Mouse (Mus musculus): Measurements from ENCODE around the gene Cd79b. TPM values are rescaled to one million over a fixed set of nuclear protein-coding genes. Genes with fewer than 3 reads are reported as not detected.

Gene Cd79b
- polyA plus RNA-seq, 1 experiment from 2014 or later, result 0.95 TPM

DNA sequence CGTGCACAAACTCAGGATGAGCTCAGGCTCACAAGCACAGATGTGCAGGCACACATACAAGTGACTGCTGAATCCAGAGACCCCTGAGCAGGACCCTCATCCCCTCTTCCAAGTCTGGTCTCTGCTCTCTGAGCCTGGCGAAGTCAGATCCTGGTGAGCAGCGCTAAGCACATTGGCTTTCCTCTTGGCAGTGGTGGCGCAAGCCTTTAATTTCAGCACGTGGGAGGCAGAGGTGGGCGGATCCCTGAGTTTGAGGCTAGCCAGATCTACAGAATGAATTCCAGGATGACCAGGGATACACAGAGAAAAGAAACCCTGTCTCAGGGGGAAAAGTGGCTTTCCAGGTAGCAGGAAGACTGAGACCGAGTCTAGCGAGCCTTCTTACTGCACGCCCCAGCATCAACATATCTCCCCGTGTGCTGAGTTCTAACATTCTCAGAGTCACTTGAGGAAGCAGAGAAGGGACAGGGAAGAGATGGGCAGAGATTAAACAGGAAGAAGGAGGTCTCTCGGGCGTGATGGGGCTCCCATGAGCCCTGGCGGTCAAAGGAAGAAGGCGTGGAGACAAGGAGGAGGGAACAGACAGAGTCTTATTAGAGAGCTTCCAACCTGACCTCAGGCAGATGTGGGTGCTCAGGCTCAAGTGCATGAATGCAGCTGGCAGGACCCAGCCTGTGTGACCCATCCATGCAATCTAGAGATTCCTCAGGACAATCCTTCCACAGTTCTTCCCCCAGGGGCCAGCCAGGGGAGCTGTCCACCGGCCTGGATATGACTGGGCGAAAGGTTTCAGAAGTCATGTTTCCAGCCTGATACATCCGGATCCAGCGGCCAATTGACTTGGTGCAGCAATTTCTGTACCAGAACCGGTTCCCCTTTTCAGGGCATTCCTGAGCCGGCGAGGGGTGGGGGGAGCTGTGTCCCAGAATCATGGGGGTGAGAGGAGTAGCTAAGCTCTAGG lies 4.1 kb upstream of the Cd79b start:
- H3K4me1 ChIP-seq (replicated peaks), result peaks cover 9% of the 10 kb centered on the region
- ATAC-seq (ENCODE audit: insufficient number of reproducible peaks, low FRiP score), result no peak

DNA sequence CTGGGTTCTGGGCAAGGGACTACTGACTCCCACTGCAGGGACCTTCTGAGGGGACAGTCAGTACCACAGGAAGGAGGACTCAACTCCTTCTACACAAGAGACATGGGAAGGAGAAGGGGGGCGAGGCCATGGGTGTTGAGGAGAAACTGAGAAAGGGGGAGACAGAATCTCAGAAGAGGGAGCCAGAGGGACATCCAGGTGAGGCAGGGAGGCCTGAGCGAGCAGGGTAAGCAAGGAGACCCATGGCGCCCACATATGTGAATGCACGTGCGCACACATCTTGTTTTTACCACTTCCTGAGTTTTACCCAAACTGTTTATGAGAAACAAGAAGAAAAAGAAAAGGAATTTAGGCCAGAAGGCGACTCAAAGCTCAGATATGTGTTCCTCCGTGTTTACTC lies 3.2 kb upstream of the Cd79b start:
- H3K9ac ChIP-seq, result no peak overlapping the region
- H3K4me3 ChIP-seq, result no peak overlapping the region
- H3K27me3 ChIP-seq (replicated peaks), result no peaks in the 10 kb centered on the region
- H3K36me3 ChIP-seq, result no peaks in the 10 kb centered on the region
- H3K4me2 ChIP-seq, result no peak overlapping the region
- ATAC-seq (ENCODE audit: insufficient number of reproducible peaks, low FRiP score), result no peak
- no peak overlapping the region for H3K27ac ChIP-seq (ENCODE audit: poor library complexity, severe bottlenecking)
- peaks cover 14% of the 10 kb centered on the region for H3K4me1 ChIP-seq (replicated peaks)
- 79% methylated on average over 7 of the region's 7 CpGs for WGBS
- H3K9me3 ChIP-seq (replicated peaks), result no peaks in the 10 kb centered on the region

More for the DNA sequence above, 4.1 kb upstream of the Cd79b start:
- Histone ChIP-seq H3K9me3 (replicated peaks) (no peaks in the 10 kb centered on the region), H3K36me3 (no peaks in the 10 kb centered on the region), H3K27me3 (replicated peaks) (no peaks in the 10 kb centered on the region), H3K4me3 (no peak overlapping the region), H3K9ac (no peak overlapping the region), H3K4me2 (no peak overlapping the region), H3K27ac (ENCODE audit: poor library complexity, severe bottlenecking) (no peak overlapping the region)
- WGBS, result 61% methylated on average over 21 of the region's 21 CpGs

- H3K4me3 ChIP-seq, result no peak overlapping the region
- H3K9me3 ChIP-seq (replicated peaks), result no peaks in the 10 kb centered on the region
- H3K36me3 ChIP-seq, result no peaks in the 10 kb centered on the region
- H3K27ac ChIP-seq (ENCODE audit: poor library complexity, severe bottlenecking), result no peak overlapping the region
- H3K4me2 ChIP-seq, result no peak overlapping the region
- WGBS, result 77% methylated on average over 1 of the region's 1 CpGs
- peaks cover 14% of the 10 kb centered on the region for H3K4me1 ChIP-seq (replicated peaks)
- no peak overlapping the region for H3K9ac ChIP-seq
- ATAC-seq (ENCODE audit: insufficient number of reproducible peaks, low FRiP score), result no peak
- no peaks in the 10 kb centered on the region for H3K27me3 ChIP-seq (replicated peaks)
These were observed 1.9 kb upstream of the Cd79b start for GRCm38 (mm10) chr11:106316416-106316815.

DNA sequence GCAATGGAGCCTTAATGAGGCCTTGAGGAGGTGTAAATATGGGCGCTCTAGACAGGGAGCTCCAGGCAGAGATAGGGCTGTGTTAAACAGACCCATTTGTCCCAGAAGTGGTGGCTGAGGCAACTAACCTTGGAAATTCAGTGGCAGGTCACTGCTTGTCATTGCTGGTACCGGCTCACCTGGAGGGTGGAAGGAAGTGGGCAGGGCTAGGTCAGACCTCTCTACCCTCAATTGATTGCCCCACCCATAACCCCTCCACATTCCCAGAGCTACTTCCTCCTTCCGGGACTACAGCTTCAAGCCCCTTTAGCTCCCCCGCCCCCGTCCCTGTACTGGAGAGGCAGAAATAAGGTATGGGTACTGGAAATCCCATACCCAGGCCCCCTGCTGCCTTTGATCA lies 1.0 kb downstream of the Cd79b start:
- Histone ChIP-seq H3K9ac (no peak overlapping the region), H3K9me3 (replicated peaks) (no peaks in the 10 kb centered on the region), H3K4me1 (replicated peaks) (peaks cover 9% of the 10 kb centered on the region), H3K4me2 (no peak overlapping the region), H3K36me3 (no peaks in the 10 kb centered on the region), H3K27ac (ENCODE audit: poor library complexity, severe bottlenecking) (no peak overlapping the region), H3K27me3 (replicated peaks) (no peaks in the 10 kb centered on the region), H3K4me3 (no peak overlapping the region)
- no peak for ATAC-seq (ENCODE audit: insufficient number of reproducible peaks, low FRiP score)
- WGBS, result 62% methylated on average over 5 of the region's 5 CpGs

DNA sequence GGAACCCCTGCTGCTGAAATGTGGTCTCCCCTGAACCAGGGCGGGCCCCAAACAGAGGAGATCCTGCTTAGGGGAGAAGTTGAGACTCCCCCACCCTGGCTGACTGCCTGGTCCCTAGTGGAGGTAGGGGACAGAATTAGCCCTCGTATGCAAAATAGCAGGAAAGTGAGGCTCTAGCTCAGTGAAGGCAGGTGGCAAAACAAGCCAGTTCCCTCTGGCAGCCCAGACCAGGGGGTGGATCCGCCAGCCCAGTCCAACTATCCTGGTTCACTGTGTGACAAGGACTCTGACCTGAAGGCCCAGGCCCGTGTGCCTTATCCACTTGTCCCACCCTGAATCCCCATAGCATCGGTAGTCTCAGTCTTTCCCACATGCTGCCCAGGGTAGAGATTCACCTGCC lies 4.4 kb downstream of the Cd79b start:
- no peak for ATAC-seq (ENCODE audit: insufficient number of reproducible peaks, low FRiP score)
- Histone ChIP-seq H3K4me2 (no peak overlapping the region), H3K9ac (no peak overlapping the region), H3K27ac (ENCODE audit: poor library complexity, severe bottlenecking) (no peak overlapping the region), H3K36me3 (no peaks in the 10 kb centered on the region), H3K4me1 (replicated peaks) (peaks cover 6% of the 10 kb centered on the region; the same call in 1 of the 2 replicates), H3K27me3 (replicated peaks) (no peaks in the 10 kb centered on the region), H3K9me3 (replicated peaks) (no peaks in the 10 kb centered on the region), H3K4me3 (no peak overlapping the region)
- WGBS, result 63% methylated on average over 5 of the region's 5 CpGs

GRCm38 (mm10) chr11:106308162-106308561 lies 6.4 kb downstream of the Cd79b start:
- WGBS, result 85% methylated on average over 11 of the region's 11 CpGs
- no peaks in the 10 kb centered on the region for H3K4me1 ChIP-seq (replicated peaks)
- no peaks in the 10 kb centered on the region for H3K27me3 ChIP-seq (replicated peaks)
- H3K4me3 ChIP-seq, result no peak overlapping the region
- H3K4me2 ChIP-seq, result no peak overlapping the region
- no peaks in the 10 kb centered on the region for H3K9me3 ChIP-seq (replicated peaks)
- no peaks in the 10 kb centered on the region for H3K36me3 ChIP-seq
- no peak for ATAC-seq (ENCODE audit: insufficient number of reproducible peaks, low FRiP score)
- H3K9ac ChIP-seq, result no peak overlapping the region
- no peak overlapping the region for H3K27ac ChIP-seq (ENCODE audit: poor library complexity, severe bottlenecking)

GRCm38 (mm10) chr11:106307432-106307831 lies 7.1 kb downstream of the Cd79b start:
- WGBS, result 64% methylated on average over 5 of the region's 5 CpGs
- H3K27ac ChIP-seq (ENCODE audit: poor library complexity, severe bottlenecking), result no peak overlapping the region
- H3K9me3 ChIP-seq (replicated peaks), result no peaks in the 10 kb centered on the region

DNA sequence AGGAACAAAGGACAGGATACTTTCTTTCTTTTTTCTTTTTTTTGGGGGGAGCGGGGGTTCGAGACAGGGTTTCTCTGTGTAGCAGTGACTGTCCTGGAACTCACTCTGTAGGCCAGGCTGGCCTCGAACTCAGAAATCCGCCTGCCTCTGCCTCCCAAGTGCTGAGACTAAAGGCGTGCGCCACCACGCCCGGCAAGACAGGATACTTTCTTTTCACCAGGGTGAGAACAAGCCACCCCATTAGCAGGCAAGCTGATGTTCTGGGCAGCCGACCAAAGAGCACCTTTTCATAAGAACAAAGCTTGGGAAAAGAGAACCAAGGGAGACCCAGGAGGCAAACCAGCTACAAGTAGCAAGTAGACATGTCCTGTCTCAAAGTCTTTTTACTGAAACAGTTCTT lies 7.8 kb downstream of the Cd79b start:
- ATAC-seq (ENCODE audit: insufficient number of reproducible peaks, low FRiP score), result no peak
- Histone ChIP-seq H3K4me2 (no peak overlapping the region), H3K9ac (no peak overlapping the region), H3K27ac (ENCODE audit: poor library complexity, severe bottlenecking) (no peak overlapping the region), H3K9me3 (replicated peaks) (no peaks in the 10 kb centered on the region), H3K4me3 (no peak overlapping the region), H3K27me3 (replicated peaks) (no peaks in the 10 kb centered on the region), H3K36me3 (no peaks in the 10 kb centered on the region), H3K4me1 (replicated peaks) (no peaks in the 10 kb centered on the region)
- 80% methylated on average over 9 of the region's 9 CpGs for WGBS

More at GRCm38 (mm10) chr11:106307432-106307831, 7.1 kb downstream of the Cd79b start:
- H3K9ac ChIP-seq, result no peak overlapping the region
- H3K4me1 ChIP-seq (replicated peaks), result no peaks in the 10 kb centered on the region
- H3K27me3 ChIP-seq (replicated peaks), result no peaks in the 10 kb centered on the region
- ATAC-seq (ENCODE audit: insufficient number of reproducible peaks, low FRiP score), result no peak
- no peak overlapping the region for H3K4me3 ChIP-seq
- no peak overlapping the region for H3K4me2 ChIP-seq
- no peaks in the 10 kb centered on the region for H3K36me3 ChIP-seq

GRCm38 (mm10) chr11:106306065-106306385 lies 8.5 kb downstream of the Cd79b start:
- Histone ChIP-seq H3K4me1 (replicated peaks) (no peaks in the 10 kb centered on the region), H3K4me2 (no peak overlapping the region), H3K4me3 (no peak overlapping the region), H3K9ac (no peak overlapping the region), H3K36me3 (no peaks in the 10 kb centered on the region), H3K27ac (ENCODE audit: poor library complexity, severe bottlenecking) (no peak overlapping the region), H3K27me3 (replicated peaks) (no peaks in the 10 kb centered on the region), H3K9me3 (replicated peaks) (no peaks in the 10 kb centered on the region)
- no peak for ATAC-seq (ENCODE audit: insufficient number of reproducible peaks, low FRiP score)
- 85% methylated on average over 3 of the region's 3 CpGs for WGBS

GRCm38 (mm10) chr11:106305348-106306064 lies 9.1 kb downstream of the Cd79b start:
- no peaks in the 10 kb centered on the region for H3K4me1 ChIP-seq (replicated peaks)
- no peaks in the 10 kb centered on the region for H3K36me3 ChIP-seq
- WGBS, result 84% methylated on average over 10 of the region's 10 CpGs
- H3K4me3 ChIP-seq, result no peak overlapping the region
- H3K27ac ChIP-seq (ENCODE audit: poor library complexity, severe bottlenecking), result no peak overlapping the region
- H3K9ac ChIP-seq, result no peak overlapping the region
- H3K4me2 ChIP-seq, result no peak overlapping the region
- H3K27me3 ChIP-seq (replicated peaks), result no peaks in the 10 kb centered on the region
- no peaks in the 10 kb centered on the region for H3K9me3 ChIP-seq (replicated peaks)
- ATAC-seq (ENCODE audit: insufficient number of reproducible peaks, low FRiP score), result no peak

GRCm38 (mm10) chr11:106302634-106303033 lies 11.9 kb downstream of the Cd79b start:
- H3K4me2 ChIP-seq, result no peak overlapping the region
- ATAC-seq (ENCODE audit: insufficient number of reproducible peaks, low FRiP score), result no peak
- H3K4me1 ChIP-seq (replicated peaks), result no peaks in the 10 kb centered on the region

More at GRCm38 (mm10) chr11:106302634-106303033, 11.9 kb downstream of the Cd79b start:
- Histone ChIP-seq H3K9me3 (replicated peaks) (no peaks in the 10 kb centered on the region), H3K4me3 (no peak overlapping the region), H3K9ac (no peak overlapping the region), H3K36me3 (no peaks in the 10 kb centered on the region), H3K27ac (ENCODE audit: poor library complexity, severe bottlenecking) (no peak overlapping the region), H3K27me3 (replicated peaks) (no peaks in the 10 kb centered on the region)
- WGBS, result 20% methylated on average over 2 of the region's 2 CpGs
